Mouse (Mus musculus): ENCODE measurements around the gene Hspe1.
"Not testable (repeated sequence)": the region's sequence is repeated elsewhere in the genome, so short reads cannot be mapped to it uniquely, and the experiment has no call there.

Gene Hspe1

DNA sequence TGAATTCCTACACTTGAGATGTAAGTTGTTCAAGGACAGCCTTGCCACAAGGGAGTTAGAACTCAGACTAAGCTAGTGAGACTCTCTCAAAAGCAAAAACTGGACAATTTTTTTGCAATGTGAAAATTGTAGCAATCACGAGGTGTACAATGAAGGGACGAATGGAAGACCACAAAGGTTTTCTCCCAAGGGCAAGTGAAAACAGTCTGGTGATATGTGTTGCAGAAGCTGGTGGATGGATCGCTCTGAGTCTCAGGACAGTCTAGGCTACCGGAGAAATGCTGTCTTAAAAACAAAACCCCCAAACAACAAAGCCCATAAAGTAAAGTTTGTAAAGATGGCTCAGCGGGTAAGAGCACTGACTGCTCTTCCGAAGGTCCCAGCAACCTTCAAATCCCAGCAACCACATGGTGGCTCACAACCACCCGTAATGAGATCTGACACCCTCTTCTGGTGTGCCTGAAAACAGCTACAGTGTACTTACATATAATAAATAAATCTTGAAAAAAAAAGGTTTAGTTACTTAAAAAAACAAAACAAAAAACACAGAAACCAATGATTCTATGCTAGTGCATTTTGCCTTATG lies 2.1 kb upstream of the Hspe1 start:
- no peak for DNase-seq (ENCODE audit: low spot score)

DNA sequence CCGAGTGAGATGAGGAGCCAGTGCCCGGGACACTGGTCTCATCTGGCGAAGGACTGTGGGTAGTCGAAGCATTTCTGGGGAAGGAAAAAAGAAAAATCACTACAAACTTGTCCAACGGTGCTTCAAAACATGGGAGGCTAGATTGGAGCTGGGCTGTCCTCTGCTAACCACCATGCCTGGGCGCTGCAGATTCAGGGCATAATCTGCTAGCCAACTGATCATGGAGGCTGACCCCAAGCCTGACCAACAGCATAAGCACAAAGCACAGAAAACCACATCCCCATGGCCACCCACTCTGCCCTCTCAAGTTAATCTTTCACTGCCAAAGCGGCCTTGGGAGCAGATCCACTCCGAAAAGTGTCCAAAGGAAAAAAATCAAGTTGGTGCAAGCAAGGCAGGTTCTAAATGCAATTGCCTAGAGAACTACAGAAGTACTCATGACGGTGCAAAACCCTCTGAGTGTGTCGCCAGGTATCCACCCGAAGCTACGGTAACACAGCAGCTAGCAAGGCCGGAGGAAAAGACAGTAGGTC lies 998 bp upstream of the Hspe1 start:
- no peak for DNase-seq (ENCODE audit: low spot score)

GRCm38 (mm10) chr1:55087401-55087904 lies 479 bp upstream of the Hspe1 start:
- no peak for DNase-seq (ENCODE audit: low spot score)

DNA sequence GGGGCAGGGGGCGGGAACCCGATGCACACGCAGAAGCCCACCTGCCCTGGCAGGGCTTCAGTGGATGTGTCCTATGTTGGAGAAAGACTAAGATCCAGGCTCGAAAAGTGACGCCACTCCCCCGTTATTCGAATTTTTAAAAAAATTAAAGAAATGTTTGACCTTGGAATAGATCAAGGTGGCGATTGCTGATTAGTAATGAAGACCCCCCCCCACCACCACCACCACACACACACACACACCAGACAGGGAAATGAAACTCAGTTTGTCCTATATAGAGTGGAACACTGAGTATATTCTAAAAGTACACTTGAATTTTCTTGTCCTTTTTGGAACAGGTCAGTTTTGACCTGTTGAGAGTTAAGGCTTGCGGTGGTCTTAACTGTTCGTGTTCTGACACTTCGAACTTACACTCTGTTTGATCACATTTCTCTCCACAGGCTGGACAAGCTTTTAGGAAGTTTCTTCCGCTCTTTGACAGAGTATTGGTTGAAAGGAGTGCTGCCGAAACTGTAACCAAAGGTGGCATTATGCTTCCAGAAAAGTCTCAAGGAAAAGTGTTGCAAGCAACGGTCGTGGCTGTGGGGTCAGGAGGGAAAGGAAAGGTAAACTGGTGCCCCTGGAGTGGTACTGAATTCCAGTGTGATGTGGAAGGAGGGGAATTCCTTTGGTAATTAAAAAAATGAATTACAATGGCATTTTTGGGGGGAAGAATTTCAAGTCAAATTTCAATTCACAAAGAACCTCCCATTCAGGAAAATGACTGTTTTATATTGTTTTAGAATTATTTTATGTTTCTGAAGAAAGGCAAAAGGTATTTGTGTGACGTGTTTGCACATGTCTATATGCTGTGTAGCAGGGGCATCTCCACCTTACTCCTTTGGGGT lies 922 bp downstream of the Hspe1 start:
- DNase-seq (ENCODE audit: low spot score) = no peak

GRCm38 (mm10) chr1:55089498-55090064 lies 1.6 kb downstream of the Hspe1 start:
- no peak for DNase-seq (ENCODE audit: low spot score)

DNA sequence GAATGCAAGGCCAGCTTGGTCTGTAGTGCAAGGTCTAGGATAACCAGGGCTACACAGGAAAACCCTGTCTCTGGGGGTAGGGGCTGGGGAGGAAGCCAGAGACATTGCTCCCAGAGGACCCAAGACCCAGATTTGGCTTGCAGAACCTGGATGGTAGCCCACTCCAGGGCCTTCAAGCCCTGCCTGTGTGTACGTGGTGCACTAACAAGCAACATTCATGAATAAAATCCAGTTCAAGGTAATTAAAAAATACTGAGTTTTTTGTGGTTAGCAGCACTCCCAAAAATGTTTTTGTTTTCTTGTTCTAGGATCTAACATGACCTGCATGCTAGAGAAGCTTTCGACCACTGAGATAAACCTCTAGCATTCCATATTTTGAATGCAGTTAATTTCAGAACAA lies 4.1 kb downstream of the Hspe1 start:
- DNase-seq (ENCODE audit: low spot score) = no peak

DNA sequence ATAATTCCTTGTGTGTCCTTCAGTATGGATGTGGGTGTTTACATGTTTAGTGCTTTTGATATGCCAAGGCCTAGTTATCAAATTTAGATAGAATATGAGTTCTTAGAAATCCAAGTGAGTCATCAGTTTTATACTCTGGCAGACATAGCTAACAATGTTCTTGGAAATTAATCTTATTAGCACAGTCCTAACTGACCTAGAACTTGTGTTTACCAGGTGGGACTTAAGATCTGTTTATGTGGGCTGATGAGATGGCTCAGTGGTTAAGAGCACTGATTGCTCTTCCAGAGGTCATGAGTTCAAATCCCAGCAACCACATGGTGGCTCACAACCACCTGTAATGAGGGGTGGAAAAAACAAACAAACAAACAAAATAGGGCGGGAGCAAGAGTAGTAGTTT lies 4.5 kb downstream of the Hspe1 start:
- no peak for DNase-seq (ENCODE audit: low spot score)

GRCm38 (mm10) chr1:55106919-55107585 lies 19.1 kb downstream of the Hspe1 start:
- no peak for DNase-seq (ENCODE audit: low spot score)

- DNase-seq (ENCODE audit: low spot score) = no peak
These were observed 19.7 kb downstream of the Hspe1 start for GRCm38 (mm10) chr1:55107644-55108043.

DNA sequence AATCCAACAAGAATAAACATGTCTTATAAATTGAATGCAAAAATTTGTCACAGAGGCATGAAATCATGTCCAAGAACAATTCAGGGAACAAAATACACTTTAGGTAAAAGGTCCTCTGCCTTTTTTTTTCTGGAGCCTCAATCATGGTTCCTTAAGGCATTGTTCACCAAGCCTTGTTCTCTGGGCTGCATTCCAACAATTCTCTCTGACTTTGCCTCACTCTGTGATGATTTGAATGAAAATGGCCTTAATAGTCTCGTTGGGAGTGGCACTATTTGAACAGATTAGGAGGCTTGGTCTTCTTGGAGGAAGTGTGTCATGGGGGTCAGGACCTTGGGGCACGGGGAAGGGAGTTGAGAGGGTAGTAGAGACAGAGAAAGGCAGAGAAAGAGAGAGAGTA lies 20.5 kb downstream of the Hspe1 start:
- DNase-seq (ENCODE audit: low spot score) = no peak

- DNase-seq (ENCODE audit: low spot score) = no peak
These were observed 21.3 kb downstream of the Hspe1 start for GRCm38 (mm10) chr1:55109066-55109766.

DNA sequence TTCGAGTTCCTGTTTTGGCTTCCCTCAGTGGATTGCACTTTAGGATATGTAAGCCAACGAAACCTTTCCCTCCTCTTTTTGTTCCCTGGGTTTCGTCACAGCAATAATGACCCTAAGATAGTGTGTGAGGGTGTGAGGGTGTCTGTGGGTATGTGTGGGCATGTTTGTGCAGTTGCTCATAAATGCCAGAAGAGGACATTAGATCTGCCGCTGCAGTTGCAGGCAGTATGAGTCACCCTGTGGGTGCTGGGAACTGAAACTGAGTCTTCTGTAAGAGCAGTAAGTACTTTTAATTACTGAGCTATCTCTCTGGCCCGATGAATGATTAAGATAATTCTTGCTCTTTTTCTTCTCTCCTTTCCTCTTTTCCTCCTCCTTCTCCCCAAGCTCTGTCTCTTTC lies 35.1 kb downstream of the Hspe1 start:
- no peak for DNase-seq (ENCODE audit: low spot score)

DNA sequence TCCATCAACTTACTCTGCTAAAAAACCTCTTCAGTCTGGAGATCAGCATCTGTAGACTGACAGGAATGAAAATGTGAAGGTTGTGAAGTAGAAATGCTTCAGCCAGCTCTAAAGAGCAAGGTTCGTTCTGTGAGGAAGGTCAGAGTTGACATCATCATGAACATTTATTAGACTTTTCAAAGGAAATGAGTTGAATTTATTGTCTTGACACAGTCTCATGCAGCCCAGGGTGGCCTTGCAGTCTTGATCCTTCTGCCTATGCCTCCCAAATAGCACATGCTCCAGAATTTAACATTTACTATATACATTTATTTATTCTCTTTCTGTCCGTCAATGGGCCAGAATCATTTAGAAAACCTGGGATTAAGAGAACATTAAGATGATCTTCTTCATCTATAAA lies 35.6 kb downstream of the Hspe1 start:
- no peak for DNase-seq (ENCODE audit: low spot score)

DNA sequence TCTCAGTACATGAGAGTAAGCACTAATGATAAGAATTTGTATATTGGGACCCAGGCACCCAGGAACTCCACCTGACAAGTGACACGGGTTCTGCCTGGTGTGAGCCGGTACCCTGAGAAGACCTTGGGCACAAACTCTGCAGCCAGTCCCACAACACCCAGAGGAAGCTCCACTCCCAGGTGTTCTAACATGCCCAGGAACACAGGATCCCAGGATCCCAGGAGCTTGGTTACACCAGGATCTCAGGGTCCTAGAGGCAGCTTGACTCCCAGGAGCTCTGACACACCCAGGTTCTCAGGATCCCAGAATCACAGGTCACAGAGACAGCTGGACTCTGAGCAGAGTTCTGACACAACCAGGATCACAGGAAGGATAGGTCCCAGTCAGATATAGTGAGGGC lies 36.2 kb downstream of the Hspe1 start:
- DNase-seq (ENCODE audit: low spot score) = not testable (repeated sequence)

DNA sequence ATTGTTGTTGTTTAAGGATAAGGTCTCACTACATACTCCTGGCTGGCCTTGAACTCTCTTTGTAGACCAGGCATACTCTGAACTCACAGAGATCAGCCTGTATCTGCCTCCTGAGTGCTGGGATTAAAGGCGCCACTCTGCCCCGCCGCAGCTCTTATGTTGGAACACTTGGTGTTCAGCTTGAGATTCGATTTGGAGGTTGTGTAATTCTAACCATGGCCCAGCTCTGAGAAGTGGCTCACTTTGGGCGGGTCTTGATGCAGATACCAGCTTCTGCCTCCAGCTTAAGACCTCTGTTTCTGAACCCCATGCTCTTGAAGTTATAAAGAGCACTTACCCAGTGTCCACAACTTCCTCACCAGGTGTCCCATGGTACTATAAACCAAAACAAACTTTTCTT lies 41.8 kb downstream of the Hspe1 start:
- no peak for DNase-seq (ENCODE audit: low spot score)

DNA sequence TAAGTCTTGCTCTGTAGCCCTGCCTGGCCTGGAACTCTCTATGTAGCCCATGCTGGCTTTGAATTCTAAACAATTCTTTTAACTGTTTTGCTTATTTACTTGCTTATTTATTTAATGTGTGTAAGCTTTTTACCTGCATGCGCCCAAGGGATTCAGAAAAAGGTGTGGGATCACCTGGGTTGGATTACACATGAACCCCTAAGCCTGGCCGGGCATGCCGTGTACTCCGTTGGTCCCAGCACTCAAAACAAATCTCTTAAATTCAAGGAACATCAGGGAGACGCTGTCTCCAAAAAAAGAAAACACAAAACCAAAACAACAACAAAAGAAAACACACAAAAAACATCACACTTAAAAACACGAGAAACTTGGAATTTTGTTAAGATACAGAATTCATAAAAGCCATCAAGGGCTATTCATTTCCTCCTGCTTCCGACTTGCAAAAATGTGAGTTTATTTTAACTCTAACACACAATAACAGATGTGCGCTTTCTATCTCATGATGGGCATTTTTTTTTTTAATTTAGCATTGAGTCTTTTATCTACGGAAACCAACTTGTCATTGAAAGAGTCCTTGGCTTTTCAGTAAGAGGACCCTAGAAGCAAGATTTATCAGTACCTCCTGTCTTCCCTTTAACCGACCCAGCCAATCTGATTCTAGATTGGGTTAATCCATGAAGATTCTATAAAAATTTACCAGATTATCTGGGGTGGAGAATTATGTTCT lies 42.4 kb downstream of the Hspe1 start:
- DNase-seq (ENCODE audit: low spot score) = no peak

DNA sequence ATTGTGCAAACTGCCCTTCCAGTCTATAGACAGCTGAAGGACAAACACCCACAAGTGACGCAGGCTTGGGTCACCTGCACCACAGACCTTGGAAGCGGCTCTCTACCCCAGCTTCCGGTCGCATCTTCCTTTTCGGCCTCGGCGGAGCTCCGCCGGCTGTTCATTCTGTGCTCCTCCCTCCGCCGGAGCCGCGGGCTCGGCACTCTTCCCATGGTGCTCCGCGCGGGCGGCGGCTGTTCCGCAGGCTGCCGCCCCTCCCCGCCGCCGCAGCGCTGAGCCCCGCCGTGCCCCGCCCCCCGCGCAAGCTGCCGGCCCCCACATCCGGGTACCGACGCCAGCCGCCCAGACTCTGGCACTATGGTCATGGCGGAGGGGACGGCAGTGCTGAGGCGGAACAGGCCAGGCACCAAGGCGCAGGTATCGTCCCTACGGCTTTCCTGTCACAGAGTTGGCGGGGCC lies 43.0 kb downstream of the Hspe1 start, which contains the start of gene Mob4:
Gene Mob4 (plus strand): TSS at position 289 of the 459 bp plus-strand sequence.
- peak; percentile 93 for DNase-seq (ENCODE audit: low spot score)

GRCm38 (mm10) chr1:55131424-55132014 lies 43.6 kb downstream of the Hspe1 start:
- DNase-seq (ENCODE audit: low spot score) = peak; percentile 82

GRCm38 (mm10) chr1:55132308-55132707 lies 44.4 kb downstream of the Hspe1 start:
- DNase-seq (ENCODE audit: low spot score) = no peak

DNA sequence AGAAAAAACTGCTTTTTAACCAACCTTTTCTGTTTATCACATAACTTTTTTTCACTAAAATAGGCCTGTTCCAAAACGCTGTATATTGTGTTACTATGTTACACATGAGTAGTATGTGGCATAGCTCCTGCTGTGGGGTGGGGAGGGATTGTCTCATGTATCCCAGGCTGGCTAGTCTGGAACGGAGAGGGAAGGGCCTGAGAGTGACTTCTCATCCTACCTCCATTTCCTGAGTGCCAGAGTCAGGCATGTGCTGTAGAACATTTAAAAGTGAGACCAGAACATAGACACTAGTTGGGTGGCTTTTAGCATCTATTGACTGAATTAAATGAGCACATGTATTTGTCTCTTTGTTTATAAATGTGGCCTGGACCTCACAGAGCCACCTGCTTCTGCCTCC lies 45.2 kb downstream of the Hspe1 start:
- DNase-seq (ENCODE audit: low spot score) = no peak

Measured in urinary bladder, postnatal 14 days (tissue).